ENCODE assay signal across 13 mouse cellular contexts in genomic region chr7:99133811-99134402, GRCm38 (mm10). TPM values are rescaled to one million over a fixed set of nuclear protein-coding genes. Genes with fewer than 3 reads are reported as not detected.
DNase-seq lines count a peak whose midpoint lies in the region; ATAC-seq and TF ChIP-seq lines count a peak whose summit lies in the region.
"Had no signal": no experiment of that assay in that cellular context is flagged by ENCODE, and none has a peak within 500 bp of the region (broad histone marks: within the 10 kb centered on the region; RNA-seq: fewer than 3 reads in every experiment).

No protein-coding gene starts in this region.

- H3K9ac ChIP-seq in heart, embryonic 15.5 days = no peak overlapping the region
- no peak overlapping the region for H3K9ac ChIP-seq in lung, embryonic 14.5 days
- no peak overlapping the region for H3K9ac ChIP-seq in intestine, postnatal 0 days (ENCODE audit: low read depth, low read length)
- no peak overlapping the region for H3K9ac ChIP-seq in stomach, embryonic 15.5 days
- H3K9ac ChIP-seq: embryonic facial prominence, embryonic 13.5 days; hindbrain, embryonic 14.5 days had no signal

- H3K4me3 ChIP-seq in heart, embryonic 15.5 days = no peak overlapping the region
- no peak overlapping the region for H3K4me3 ChIP-seq in heart, embryonic 10.5 days
- H3K4me3 ChIP-seq in lung, embryonic 14.5 days (ENCODE audit: low read depth, low read length) = no peak overlapping the region
- no peak overlapping the region for H3K4me3 ChIP-seq in intestine, postnatal 0 days (ENCODE audit: low read depth, low read length)
- no peak overlapping the region for H3K4me3 ChIP-seq in stomach, embryonic 15.5 days (replicated peaks)
- H3K4me3 ChIP-seq: embryonic facial prominence, embryonic 13.5 days had no signal

- peak overlapping the region; percentile 3; the same call in 1 of the 2 replicates for H3K4me2 ChIP-seq in heart, embryonic 15.5 days
- 0 out of 2 replicates have a peak overlapping the region, but pooled peaks have one; percentile 16 for H3K4me2 ChIP-seq in lung, embryonic 14.5 days
- peak overlapping the region; percentile 27; the same call in 1 of the 2 replicates for H3K4me2 ChIP-seq in intestine, postnatal 0 days (replicated peaks; ENCODE audit: low read depth)
- H3K4me2 ChIP-seq in stomach, embryonic 15.5 days = no peak overlapping the region
- H3K4me2 ChIP-seq: embryonic facial prominence, embryonic 13.5 days; hindbrain, embryonic 14.5 days had no signal

- 84% methylated on average over 8 of the region's 8 CpGs for WGBS in heart, embryonic 15.5 days
- 90% methylated on average over 8 of the region's 8 CpGs for WGBS in heart, embryonic 10.5 days
- 60% methylated on average over 8 of the region's 8 CpGs for WGBS in lung, embryonic 14.5 days
- 63% methylated on average over 8 of the region's 8 CpGs for WGBS in intestine, postnatal 0 days
- 63% methylated on average over 8 of the region's 8 CpGs for WGBS in stomach, embryonic 15.5 days

- TF ChIP-seq CTCF in lung, embryonic 14.5 days (IDR thresholded peaks at IDR 0.05; ENCODE audit: low read depth) = no peak
- no peak for TF ChIP-seq CTCF in intestine, postnatal 0 days (IDR thresholded peaks at IDR 0.05; ENCODE audit: low read depth)

- H3K27ac ChIP-seq in heart, embryonic 15.5 days = peak overlapping the region; percentile 50
- H3K27ac ChIP-seq in heart, embryonic 10.5 days = no peak overlapping the region
- peak overlapping the region; percentile 68 for H3K27ac ChIP-seq in lung, embryonic 14.5 days (ENCODE audit: low read depth)
- no peak overlapping the region for H3K27ac ChIP-seq in intestine, postnatal 0 days (ENCODE audit: low read depth, low read length)
- H3K27ac ChIP-seq in stomach, embryonic 15.5 days = peak overlapping the region; percentile 52
- H3K27ac ChIP-seq: embryonic facial prominence, embryonic 13.5 days; hindbrain, embryonic 14.5 days had no signal

- no peaks in the 10 kb centered on the region for H3K9me3 ChIP-seq in heart, embryonic 15.5 days (replicated peaks)
- H3K9me3 ChIP-seq in heart, embryonic 10.5 days = no peaks in the 10 kb centered on the region
- H3K9me3 ChIP-seq in lung, embryonic 14.5 days (ENCODE audit: low read depth, low read length) = no peaks in the 10 kb centered on the region
- H3K9me3 ChIP-seq in intestine, postnatal 0 days (ENCODE audit: control insufficient read depth) = no peaks in the 10 kb centered on the region
- no peaks in the 10 kb centered on the region for H3K9me3 ChIP-seq in stomach, embryonic 15.5 days
- H3K9me3 ChIP-seq: embryonic facial prominence, embryonic 13.5 days had no signal

- H3K27me3 ChIP-seq in heart, embryonic 15.5 days = no peaks in the 10 kb centered on the region
- H3K27me3 ChIP-seq in heart, embryonic 10.5 days (ENCODE audit: insufficient read depth, poor library complexity, severe bottlenecking) = no peaks in the 10 kb centered on the region
- H3K27me3 ChIP-seq in lung, embryonic 14.5 days (ENCODE audit: insufficient read depth, low read length) = no peaks in the 10 kb centered on the region
- H3K27me3 ChIP-seq in intestine, postnatal 0 days (replicated peaks; ENCODE audit: control insufficient read depth, insufficient read depth, low read length) = no peaks in the 10 kb centered on the region
- H3K27me3 ChIP-seq in stomach, embryonic 15.5 days (replicated peaks) = no peaks in the 10 kb centered on the region
- H3K27me3 ChIP-seq: embryonic facial prominence, embryonic 13.5 days; Patski had no signal

- no peak for DNase-seq in heart, embryonic 10.5 days (ENCODE audit: low spot score)
- peak; percentile 57 for DNase-seq in lung, embryonic 14.5 days
- DNase-seq in lung, adult 18-20 months = no peak
- DNase-seq in adipocyte (ENCODE audit: low spot score) = no peak
- no peak for DNase-seq in gastrocnemius, postnatal 4 days (ENCODE audit: low spot score in 2 of 2)
- DNase-seq: adrenal gland, postnatal 36 days; cerebellum, adult 8-10 months had no signal

- peaks cover 20% of the 10 kb centered on the region for H3K4me1 ChIP-seq in heart, embryonic 15.5 days (replicated peaks)
- peaks cover 26% of the 10 kb centered on the region for H3K4me1 ChIP-seq in heart, embryonic 10.5 days
- peaks cover 18% of the 10 kb centered on the region for H3K4me1 ChIP-seq in lung, embryonic 14.5 days (ENCODE audit: insufficient read depth)
- H3K4me1 ChIP-seq in intestine, postnatal 0 days (replicated peaks; ENCODE audit: control insufficient read depth, insufficient read depth, low read length) = no peaks in the 10 kb centered on the region; the same call in 1 of the 2 replicates
- peaks cover 13% of the 10 kb centered on the region for H3K4me1 ChIP-seq in stomach, embryonic 15.5 days

- no peak for ATAC-seq in heart, embryonic 15.5 days (replicated peaks; ENCODE audit: insufficient number of reproducible peaks, insufficient read depth, low FRiP score, low read depth)
- ATAC-seq in lung, embryonic 14.5 days (ENCODE audit: insufficient read depth) = no peak
- ATAC-seq in intestine, postnatal 0 days = no peak
- no peak for ATAC-seq in stomach, embryonic 15.5 days (ENCODE audit: insufficient read depth, low FRiP score, low read depth)
- ATAC-seq: Patski had no signal

- 0 out of 2 replicates have a peak, but pooled peaks cover 3% of the 10 kb centered on the region for H3K36me3 ChIP-seq in heart, embryonic 15.5 days
- H3K36me3 ChIP-seq in heart, embryonic 10.5 days = peaks cover 12% of the 10 kb centered on the region
- no peaks in the 10 kb centered on the region for H3K36me3 ChIP-seq in lung, embryonic 14.5 days (ENCODE audit: insufficient read depth)
- H3K36me3 ChIP-seq in intestine, postnatal 0 days (ENCODE audit: control insufficient read depth, insufficient read depth) = no peaks in the 10 kb centered on the region
- H3K36me3 ChIP-seq in stomach, embryonic 15.5 days = no peaks in the 10 kb centered on the region

RNA-seq across cellular contexts. Expression of gene Uvrag, which starts 7.0 kb away (rescaled TPM):
- 15.3 and 16.0 TPM in 2 replicates for polyA plus RNA-seq in heart, embryonic 15.5 days (2015; fragmentation: Nextera tagmentation; extraction: Ambion mirVana)
- polyA plus RNA-seq in heart, embryonic 10.5 days (2016; fragmentation: Nextera tagmentation; extraction: Ambion mirVana) = 15.2 and 17.0 TPM in 2 replicates
- 22.0 and 25.1 TPM in 2 replicates for polyA plus RNA-seq in lung, embryonic 14.5 days (2014; fragmentation: Nextera tagmentation; extraction: Ambion mirVana)
- 12.0 and 17.4 TPM in 2 replicates for polyA plus RNA-seq in intestine, postnatal 0 days (2015; fragmentation: Nextera tagmentation; extraction: Ambion mirVana)
- polyA plus RNA-seq in stomach, embryonic 15.5 days (2015; fragmentation: Nextera tagmentation; extraction: Ambion mirVana) = 19.1 and 19.4 TPM in 2 replicates
- 10 to 100 TPM; 28.9 to 30.4 TPM for total RNA-seq in gastrocnemius, postnatal 4 days (2021)

RNA-seq across cellular contexts. Expression of gene Dgat2, which starts 48.6 kb away (rescaled TPM):
- polyA plus RNA-seq in heart, embryonic 15.5 days (2015; fragmentation: Nextera tagmentation; extraction: Ambion mirVana) = 26.9 and 29.5 TPM in 2 replicates
- polyA plus RNA-seq in heart, embryonic 10.5 days (2016; fragmentation: Nextera tagmentation; extraction: Ambion mirVana) = 12.5 and 24.3 TPM in 2 replicates
- polyA plus RNA-seq in lung, embryonic 14.5 days (2014; fragmentation: Nextera tagmentation; extraction: Ambion mirVana) = 17.0 and 25.2 TPM in 2 replicates
- 1,614 and 1,691 TPM in 2 replicates for polyA plus RNA-seq in intestine, postnatal 0 days (2015; fragmentation: Nextera tagmentation; extraction: Ambion mirVana)
- polyA plus RNA-seq in stomach, embryonic 15.5 days (2015; fragmentation: Nextera tagmentation; extraction: Ambion mirVana) = 70.2 and 72.0 TPM in 2 replicates
- 10 to 100 TPM; 13.0 to 20.0 TPM for total RNA-seq in gastrocnemius, postnatal 4 days (2021)

Comparison
In these comparisons a context has a peak if more than half of its experiments do, and no peak if none do; other contexts are left out.
1. H3K27ac ChIP-seq: peak in heart, embryonic 15.5 days (single experiment), lung, embryonic 14.5 days (single experiment) and stomach, embryonic 15.5 days (single experiment); none in heart, embryonic 10.5 days (single experiment) and intestine, postnatal 0 days (single experiment).
2. RNA of gene Dgat2, which starts 48.6 kb away (polyA plus RNA-seq): 1,614 to 1,691 TPM in intestine, postnatal 0 days; 70.2 to 72.0 TPM in stomach, embryonic 15.5 days, 26.9 to 29.5 TPM in heart, embryonic 15.5 days, 12.5 to 24.3 TPM in heart, embryonic 10.5 days and 17.0 to 25.2 TPM in lung, embryonic 14.5 days; every median in the first group is over 10 times any median in the second.